Mouse (Mus musculus): ENCODE measurements around the gene Ush1g.

DNA sequence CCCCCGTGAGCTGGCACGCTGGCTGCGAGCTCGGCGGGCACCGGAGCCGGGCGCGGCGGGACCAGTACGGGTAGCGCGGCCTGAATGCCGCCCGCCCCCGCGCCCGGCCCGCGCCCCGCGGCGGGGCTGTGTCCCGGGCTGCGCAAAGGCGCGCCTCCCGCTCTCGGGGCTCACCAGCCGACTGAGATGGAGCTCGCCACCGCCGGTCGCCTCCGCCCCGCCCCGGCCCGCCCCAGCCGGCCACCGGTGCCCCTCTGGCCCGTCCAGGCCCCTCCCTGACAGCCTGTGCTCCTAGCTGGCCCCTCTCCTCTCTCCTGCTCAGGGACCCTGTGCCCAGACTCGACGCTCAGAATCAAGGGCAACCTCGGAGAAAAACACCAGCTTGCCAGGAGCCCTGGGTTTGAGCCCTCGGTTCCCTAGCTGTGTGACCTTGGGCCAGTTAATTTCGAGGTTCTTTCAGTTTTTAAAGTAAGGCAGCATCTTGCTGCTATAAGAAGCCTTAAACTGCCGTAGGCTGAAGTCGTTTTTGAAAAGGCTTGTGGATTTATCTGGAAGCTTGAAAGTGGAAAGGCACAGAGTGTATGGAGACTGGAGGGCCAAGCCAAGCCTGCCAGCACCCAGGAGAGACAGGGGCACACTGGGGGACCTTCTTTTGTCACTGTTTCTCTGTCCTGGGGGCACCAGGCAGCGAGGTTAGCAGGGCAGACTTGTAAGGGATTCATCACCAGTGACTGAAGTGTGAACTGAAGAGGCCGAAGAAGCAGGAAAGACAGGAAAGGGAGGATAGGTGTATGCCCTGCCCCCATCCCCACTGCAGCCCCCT lies 54.6 kb downstream of the Ush1g start, which contains the start of gene Grin2c:
- TF ChIP-seq CTCF (IDR thresholded peaks at IDR 0.05) (no peak), EP300 (IDR thresholded peaks at IDR 0.05) (no peak)

Data from lung, postnatal 0 days (tissue).